Mouse (Mus musculus): ENCODE data around the gene Sik2. TPM values are rescaled to one million over a fixed set of nuclear protein-coding genes. Genes with fewer than 3 reads are reported as not detected.

Sik2 gene
- polyA plus RNA-seq, 1 experiment from 2014 or later = 10.4 TPM

GRCm38 (mm10) chr9:50855133-50855766 lies 153.6 kb downstream of the Sik2 start:
- H3K9me3 ChIP-seq (ENCODE audit: low read length) = no peaks in the 10 kb centered on the region
- WGBS = 93% methylated on average over 5 of the region's 5 CpGs
- no peak for DNase-seq (ENCODE audit: low spot score)

GRCm38 (mm10) chr9:50854376-50854775 lies 154.5 kb downstream of the Sik2 start:
- H3K36me3 ChIP-seq (ENCODE audit: insufficient read depth, low read length) = no peaks in the 10 kb centered on the region; the same call in 1 of the 2 replicates
- no peak for DNase-seq (ENCODE audit: low spot score)
- H3K4me2 ChIP-seq (replicated peaks; ENCODE audit: low read depth, low read length) = no peak overlapping the region
- no peaks in the 10 kb centered on the region for H3K9me3 ChIP-seq (ENCODE audit: low read length)
- no peak overlapping the region for H3K9ac ChIP-seq (replicated peaks; ENCODE audit: low read depth)
- H3K4me3 ChIP-seq (ENCODE audit: low read depth, low read length) = no peak overlapping the region
- ATAC-seq = no peak
- TF ChIP-seq CTCF (IDR thresholded peaks at IDR 0.05) = no peak
- TF ChIP-seq EP300 (IDR thresholded peaks at IDR 0.05) = no peak
- H3K27ac ChIP-seq (ENCODE audit: low read length) = no peak overlapping the region
- 87% methylated on average over 8 of the region's 8 CpGs for WGBS
- H3K4me1 ChIP-seq (ENCODE audit: insufficient read depth, low read depth, low read length) = peaks cover 11% of the 10 kb centered on the region; the same call in 1 of the 2 replicates
- no peaks in the 10 kb centered on the region for H3K27me3 ChIP-seq (replicated peaks; ENCODE audit: insufficient read depth, low read length)

More at GRCm38 (mm10) chr9:50855133-50855766, 153.6 kb downstream of the Sik2 start:
- Histone ChIP-seq H3K9ac (replicated peaks; ENCODE audit: low read depth) (no peak overlapping the region), H3K27me3 (replicated peaks; ENCODE audit: insufficient read depth, low read length) (no peaks in the 10 kb centered on the region), H3K27ac (ENCODE audit: low read length) (no peak overlapping the region), H3K4me2 (replicated peaks; ENCODE audit: low read depth, low read length) (no peak overlapping the region), H3K4me1 (ENCODE audit: insufficient read depth, low read depth, low read length) (peaks cover 10% of the 10 kb centered on the region; the same call in 1 of the 2 replicates), H3K36me3 (ENCODE audit: insufficient read depth, low read length) (no peaks in the 10 kb centered on the region; the same call in 1 of the 2 replicates), H3K4me3 (ENCODE audit: low read depth, low read length) (no peak overlapping the region)
- no peak for TF ChIP-seq CTCF (IDR thresholded peaks at IDR 0.05)
- ATAC-seq = no peak

- Histone ChIP-seq H3K9ac (replicated peaks; ENCODE audit: low read depth) (no peak overlapping the region), H3K36me3 (ENCODE audit: insufficient read depth, low read length) (no peaks in the 10 kb centered on the region), H3K9me3 (ENCODE audit: low read length) (no peaks in the 10 kb centered on the region), H3K27me3 (replicated peaks; ENCODE audit: insufficient read depth, low read length) (no peaks in the 10 kb centered on the region), H3K4me2 (replicated peaks; ENCODE audit: low read depth, low read length) (peak overlapping the region; percentile 28; the same call in 1 of the 2 replicates), H3K4me3 (ENCODE audit: low read depth, low read length) (no peak overlapping the region), H3K27ac (ENCODE audit: low read length) (no peak overlapping the region), H3K4me1 (ENCODE audit: insufficient read depth, low read depth, low read length) (peaks cover 11% of the 10 kb centered on the region; the same call in 1 of the 2 replicates)
- DNase-seq (ENCODE audit: low spot score) = peak; percentile 36
- ATAC-seq = no peak
- TF ChIP-seq EP300 (IDR thresholded peaks at IDR 0.05) (no peak), CTCF (IDR thresholded peaks at IDR 0.05) (no peak; the same call in 1 of the 2 replicates)
- whole genome bisulfite sequencing = 49% methylated on average over 17 of the region's 17 CpGs
These were observed 156.1 kb downstream of the Sik2 start for GRCm38 (mm10) chr9:50852634-50853349.

GRCm38 (mm10) chr9:50850713-50851112 lies 158.2 kb downstream of the Sik2 start:
- no peak overlapping the region for H3K9ac ChIP-seq (replicated peaks; ENCODE audit: low read depth)
- DNase-seq (ENCODE audit: low spot score) (peak; percentile 37), ATAC-seq (no peak)
- WGBS = 26% methylated on average over 8 of the region's 8 CpGs
- no peaks in the 10 kb centered on the region for H3K27me3 ChIP-seq (replicated peaks; ENCODE audit: insufficient read depth, low read length)
- no peaks in the 10 kb centered on the region for H3K36me3 ChIP-seq (ENCODE audit: insufficient read depth, low read length)
- peaks cover 11% of the 10 kb centered on the region; the same call in 1 of the 2 replicates for H3K4me1 ChIP-seq (ENCODE audit: insufficient read depth, low read depth, low read length)
- no peaks in the 10 kb centered on the region for H3K9me3 ChIP-seq (ENCODE audit: low read length)
- peak overlapping the region; percentile 14; the same call in 1 of the 2 replicates for H3K4me2 ChIP-seq (replicated peaks; ENCODE audit: low read depth, low read length)
- H3K27ac ChIP-seq (ENCODE audit: low read length) = no peak overlapping the region
- H3K4me3 ChIP-seq (ENCODE audit: low read depth, low read length) = no peak overlapping the region
- TF ChIP-seq CTCF (IDR thresholded peaks at IDR 0.05) (no peak), EP300 (IDR thresholded peaks at IDR 0.05) (no peak)

- Histone ChIP-seq H3K27ac (ENCODE audit: low read length) (no peak overlapping the region), H3K36me3 (ENCODE audit: insufficient read depth, low read length) (no peaks in the 10 kb centered on the region), H3K9me3 (ENCODE audit: low read length) (no peaks in the 10 kb centered on the region), H3K4me1 (ENCODE audit: insufficient read depth, low read depth, low read length) (peaks cover 11% of the 10 kb centered on the region; the same call in 1 of the 2 replicates), H3K9ac (replicated peaks; ENCODE audit: low read depth) (no peak overlapping the region), H3K4me3 (ENCODE audit: low read depth, low read length) (no peak overlapping the region), H3K27me3 (replicated peaks; ENCODE audit: insufficient read depth, low read length) (no peaks in the 10 kb centered on the region), H3K4me2 (replicated peaks; ENCODE audit: low read depth, low read length) (peak overlapping the region; percentile 14; the same call in 1 of the 2 replicates)
- WGBS = 21% methylated on average over 11 of the region's 11 CpGs
- DNase-seq (ENCODE audit: low spot score) (peak; percentile 33), ATAC-seq (no peak)
- TF ChIP-seq CTCF (IDR thresholded peaks at IDR 0.05) (no peak), EP300 (IDR thresholded peaks at IDR 0.05) (no peak)
These were observed 158.6 kb downstream of the Sik2 start for GRCm38 (mm10) chr9:50850271-50850670.

- no peak overlapping the region for H3K4me3 ChIP-seq (ENCODE audit: low read depth, low read length)
- 38% methylated on average over 9 of the region's 9 CpGs for WGBS
- no peak overlapping the region for H3K9ac ChIP-seq (replicated peaks; ENCODE audit: low read depth)
- DNase-seq (ENCODE audit: low spot score) = peak; percentile 17
- peak overlapping the region; percentile 14; the same call in 1 of the 2 replicates for H3K4me2 ChIP-seq (replicated peaks; ENCODE audit: low read depth, low read length)
- no peak for ATAC-seq
- no peaks in the 10 kb centered on the region for H3K36me3 ChIP-seq (ENCODE audit: insufficient read depth, low read length)
- no peaks in the 10 kb centered on the region for H3K27me3 ChIP-seq (replicated peaks; ENCODE audit: insufficient read depth, low read length)
- TF ChIP-seq EP300 (IDR thresholded peaks at IDR 0.05) (no peak), CTCF (IDR thresholded peaks at IDR 0.05) (no peak)
- H3K27ac ChIP-seq (ENCODE audit: low read length) = no peak overlapping the region
- H3K4me1 ChIP-seq (ENCODE audit: insufficient read depth, low read depth, low read length) = peaks cover 11% of the 10 kb centered on the region; the same call in 1 of the 2 replicates
- no peaks in the 10 kb centered on the region for H3K9me3 ChIP-seq (ENCODE audit: low read length)
These were observed 159.1 kb downstream of the Sik2 start for GRCm38 (mm10) chr9:50849755-50850154.

All from lung, postnatal 0 days (tissue).